Mouse (Mus musculus) intestine, postnatal 0 days (tissue): ENCODE measurements at regions not wholly inside any gene's neighbourhood (a gene's known extent, or its start where the extent isn't known, plus 50 kb on each side); places are given as distances from the start of the nearest gene placed in this dataset.

ENCODE experiments used
- ATAC-seq: fragments of 200-750 bp; cut with Nextera tagmentation; 2 replicates; pipeline ENCODE4 v1.8.0; 2017; ENCODE audit warnings: mild to moderate bottlenecking, moderate TSS enrichment, moderate library complexity
- H3K27ac ChIP-seq: fragments of 300-500 bp; sonication (generic); 2 replicates; pipeline ENCODE4 v1.5.1; 2014; ENCODE audit warnings: mild to moderate bottlenecking, low read depth, low read length, moderate library complexity
- H3K27me3 ChIP-seq: fragments of 300-500 bp; sonication (generic); replicated peaks from 2 replicates; pipeline ENCODE4 v1.6.1; 2014; ENCODE audit warnings: low read length, mixed read lengths; ENCODE audit not compliant: control insufficient read depth, insufficient read depth
- H3K36me3 ChIP-seq: fragments of 300-500 bp; sonication (generic); 2 replicates; pipeline ENCODE4 v1.6.1; 2014; ENCODE audit warnings: mild to moderate bottlenecking, moderate library complexity; ENCODE audit not compliant: control insufficient read depth, insufficient read depth
- H3K4me1 ChIP-seq: fragments of 300-500 bp; sonication (generic); replicated peaks from 2 replicates; pipeline ENCODE4 v1.6.1; 2014; ENCODE audit warnings: antibody characterized with exemption, low read length, mixed read lengths; ENCODE audit not compliant: control insufficient read depth, insufficient read depth
- H3K4me2 ChIP-seq: fragments of 300-500 bp; sonication (generic); replicated peaks from 2 replicates; pipeline ENCODE4 v1.6.1; 2014; ENCODE audit warnings: low read depth, mild to moderate bottlenecking, moderate library complexity
- H3K4me3 ChIP-seq: fragments of 300-500 bp; sonication (generic); 2 replicates; pipeline ENCODE4 v1.5.1; 2014; ENCODE audit warnings: low read depth, low read length
- H3K9ac ChIP-seq: fragments of 300-500 bp; sonication (generic); 2 replicates; pipeline ENCODE4 v1.6.1; 2014; ENCODE audit warnings: mild to moderate bottlenecking, low read depth, low read length
- H3K9me3 ChIP-seq: fragments of 300-500 bp; sonication (generic); 2 replicates; pipeline ENCODE4 v1.6.1; 2016; ENCODE audit warnings: mixed run types; ENCODE audit not compliant: control insufficient read depth
- CTCF ChIP-seq: sonication (generic); IDR thresholded peaks from 2 replicates; pipeline ENCODE4 v1.5.1; 2016; ENCODE audit warnings: low read depth, mild to moderate bottlenecking, control low read depth, antibody characterized with exemption, moderate library complexity

DNA sequence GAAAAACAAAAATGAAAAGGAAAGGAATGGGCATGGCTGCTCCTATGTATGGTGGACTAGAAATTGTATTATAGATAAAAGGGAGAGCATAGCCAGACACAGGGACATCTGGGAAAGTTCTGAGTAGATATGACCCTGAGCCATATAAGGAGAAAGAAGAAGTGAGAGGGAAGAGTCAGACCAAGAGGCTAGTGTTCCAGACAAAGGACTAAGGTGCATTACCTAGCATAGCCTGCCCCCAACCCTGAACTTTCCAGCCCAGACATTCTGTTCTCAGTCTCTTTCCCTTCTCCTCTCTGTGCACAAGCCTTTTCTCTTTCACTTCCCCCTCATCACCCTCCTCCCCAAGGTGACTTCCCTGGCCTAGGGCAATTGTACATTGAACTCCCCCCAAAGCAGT, 58.9 kb upstream of the Mettl4 start:
- no peaks in the 10 kb centered on the region for H3K4me1 ChIP-seq
- no peak overlapping the region for H3K4me3 ChIP-seq
- H3K9me3 ChIP-seq = peaks cover 4% of the 10 kb centered on the region; the same call in 1 of the 2 replicates
- no peak for ATAC-seq
- H3K27ac ChIP-seq = no peak overlapping the region
- TF ChIP-seq CTCF = no peak
- no peaks in the 10 kb centered on the region for H3K36me3 ChIP-seq
- no peak overlapping the region for H3K4me2 ChIP-seq
- no peaks in the 10 kb centered on the region for H3K27me3 ChIP-seq
- H3K9ac ChIP-seq = no peak overlapping the region
